Mouse (Mus musculus): ENCODE measurements at regions not wholly inside any gene's neighbourhood (a gene's known extent, or its start where the extent isn't known, plus 50 kb on each side); places are given as distances from the start of the nearest gene placed in this dataset.

- H3K4me3 ChIP-seq (ENCODE audit: low read depth, low read length), result no peak overlapping the region
- WGBS, result 83% methylated on average over 2 of the region's 2 CpGs
- no peak overlapping the region for H3K4me2 ChIP-seq (replicated peaks; ENCODE audit: low read depth, low read length)
- no peaks in the 10 kb centered on the region for H3K9me3 ChIP-seq (ENCODE audit: control insufficient read depth, low read length)
- DNase-seq (ENCODE audit: low spot score) (no peak), ATAC-seq (ENCODE audit: low FRiP score) (no peak)
- no peak overlapping the region for H3K9ac ChIP-seq (ENCODE audit: low read depth, low read length)
- no peaks in the 10 kb centered on the region for H3K4me1 ChIP-seq (replicated peaks; ENCODE audit: control insufficient read depth, insufficient read depth, low read length)
- no peaks in the 10 kb centered on the region for H3K36me3 ChIP-seq (ENCODE audit: control insufficient read depth, insufficient read depth, low read length)
- H3K27me3 ChIP-seq (ENCODE audit: control insufficient read depth, insufficient read depth, low read length), result no peaks in the 10 kb centered on the region
- H3K27ac ChIP-seq (ENCODE audit: low read depth, low read length), result no peak overlapping the region
These were observed 151.2 kb upstream of the Kcnip4 start for GRCm38 (mm10) chr5:49675885-49676284.

- H3K27me3 ChIP-seq (ENCODE audit: control insufficient read depth, insufficient read depth, low read length), result no peaks in the 10 kb centered on the region
- no peak overlapping the region for H3K9ac ChIP-seq (ENCODE audit: low read depth, low read length)
- H3K9me3 ChIP-seq (ENCODE audit: control insufficient read depth, low read length), result no peaks in the 10 kb centered on the region
- no peaks in the 10 kb centered on the region for H3K36me3 ChIP-seq (ENCODE audit: control insufficient read depth, insufficient read depth, low read length)
- no peak overlapping the region for H3K4me3 ChIP-seq (ENCODE audit: low read depth, low read length)
- H3K27ac ChIP-seq (ENCODE audit: low read depth, low read length), result no peak overlapping the region
- ATAC-seq (ENCODE audit: low FRiP score) (no peak), DNase-seq (ENCODE audit: low spot score) (no peak)
- H3K4me2 ChIP-seq (replicated peaks; ENCODE audit: low read depth, low read length), result no peak overlapping the region
- no peaks in the 10 kb centered on the region for H3K4me1 ChIP-seq (replicated peaks; ENCODE audit: control insufficient read depth, insufficient read depth, low read length)
These were observed 140.5 kb upstream of the Kcnip4 start for GRCm38 (mm10) chr5:49665196-49665595.

- H3K4me2 ChIP-seq (replicated peaks; ENCODE audit: low read depth, low read length), result no peak overlapping the region
- 94% methylated on average over 1 of the region's 1 CpGs for WGBS
- no peak for DNase-seq (ENCODE audit: low spot score)
- no peak overlapping the region for H3K27ac ChIP-seq (ENCODE audit: low read depth, low read length)
- H3K36me3 ChIP-seq (ENCODE audit: control insufficient read depth, insufficient read depth, low read length), result no peaks in the 10 kb centered on the region
- H3K27me3 ChIP-seq (ENCODE audit: control insufficient read depth, insufficient read depth, low read length), result no peaks in the 10 kb centered on the region
- no peaks in the 10 kb centered on the region for H3K9me3 ChIP-seq (ENCODE audit: control insufficient read depth, low read length)
- no peak overlapping the region for H3K9ac ChIP-seq (ENCODE audit: low read depth, low read length)
- no peaks in the 10 kb centered on the region for H3K4me1 ChIP-seq (replicated peaks; ENCODE audit: control insufficient read depth, insufficient read depth, low read length)
- no peak for ATAC-seq (ENCODE audit: low FRiP score)
- H3K4me3 ChIP-seq (ENCODE audit: low read depth, low read length), result no peak overlapping the region
These were observed 139.2 kb upstream of the Kcnip4 start for GRCm38 (mm10) chr5:49663928-49664327.

- no peaks in the 10 kb centered on the region for H3K36me3 ChIP-seq (ENCODE audit: control insufficient read depth, insufficient read depth, low read length)
- DNase-seq (ENCODE audit: low spot score), result no peak
- no peak overlapping the region for H3K4me3 ChIP-seq (ENCODE audit: low read depth, low read length)
- H3K27ac ChIP-seq (ENCODE audit: low read depth, low read length), result no peak overlapping the region
- H3K9me3 ChIP-seq (ENCODE audit: control insufficient read depth, low read length), result no peaks in the 10 kb centered on the region
- H3K27me3 ChIP-seq (ENCODE audit: control insufficient read depth, insufficient read depth, low read length), result no peaks in the 10 kb centered on the region
- no peak overlapping the region for H3K4me2 ChIP-seq (replicated peaks; ENCODE audit: low read depth, low read length)
- no peaks in the 10 kb centered on the region for H3K4me1 ChIP-seq (replicated peaks; ENCODE audit: control insufficient read depth, insufficient read depth, low read length)
- 76% methylated on average over 3 of the region's 3 CpGs for WGBS
- H3K9ac ChIP-seq (ENCODE audit: low read depth, low read length), result no peak overlapping the region
- no peak for ATAC-seq (ENCODE audit: low FRiP score)
These were observed 137.4 kb upstream of the Kcnip4 start for GRCm38 (mm10) chr5:49662096-49662495.

- no peaks in the 10 kb centered on the region for H3K27me3 ChIP-seq (ENCODE audit: control insufficient read depth, insufficient read depth, low read length)
- H3K9me3 ChIP-seq (ENCODE audit: control insufficient read depth, low read length), result no peaks in the 10 kb centered on the region
- no peak overlapping the region for H3K9ac ChIP-seq (ENCODE audit: low read depth, low read length)
- H3K4me3 ChIP-seq (ENCODE audit: low read depth, low read length), result no peak overlapping the region
- DNase-seq (ENCODE audit: low spot score), result no peak
- no peak for ATAC-seq (ENCODE audit: low FRiP score)
- no peaks in the 10 kb centered on the region for H3K4me1 ChIP-seq (replicated peaks; ENCODE audit: control insufficient read depth, insufficient read depth, low read length)
- no peak overlapping the region for H3K27ac ChIP-seq (ENCODE audit: low read depth, low read length)
- no peaks in the 10 kb centered on the region for H3K36me3 ChIP-seq (ENCODE audit: control insufficient read depth, insufficient read depth, low read length)
- no peak overlapping the region for H3K4me2 ChIP-seq (replicated peaks; ENCODE audit: low read depth, low read length)
These were observed 135.9 kb upstream of the Kcnip4 start for GRCm38 (mm10) chr5:49660598-49660997.

- Histone ChIP-seq H3K9ac (ENCODE audit: low read depth, low read length) (no peak overlapping the region), H3K27me3 (ENCODE audit: control insufficient read depth, insufficient read depth, low read length) (no peaks in the 10 kb centered on the region), H3K36me3 (ENCODE audit: control insufficient read depth, insufficient read depth, low read length) (no peaks in the 10 kb centered on the region), H3K4me3 (ENCODE audit: low read depth, low read length) (no peak overlapping the region), H3K4me1 (replicated peaks; ENCODE audit: control insufficient read depth, insufficient read depth, low read length) (no peaks in the 10 kb centered on the region), H3K9me3 (ENCODE audit: control insufficient read depth, low read length) (no peaks in the 10 kb centered on the region), H3K27ac (ENCODE audit: low read depth, low read length) (no peak overlapping the region), H3K4me2 (replicated peaks; ENCODE audit: low read depth, low read length) (no peak overlapping the region)
- 94% methylated on average over 5 of the region's 5 CpGs for WGBS
- no peak for ATAC-seq (ENCODE audit: low FRiP score)
- no peak for DNase-seq (ENCODE audit: low spot score)
These were observed 126.2 kb upstream of the Kcnip4 start for GRCm38 (mm10) chr5:49650953-49651352.

- DNase-seq (ENCODE audit: low spot score), result no peak
- H3K4me2 ChIP-seq (replicated peaks; ENCODE audit: low read depth, low read length), result no peak overlapping the region
These were observed 121.1 kb upstream of the Kcnip4 start for GRCm38 (mm10) chr5:49645781-49646180.

GRCm38 (mm10) chr5:49644606-49645005, 119.9 kb upstream of the Kcnip4 start:
- DNase-seq (ENCODE audit: low spot score) (no peak), ATAC-seq (ENCODE audit: low FRiP score) (no peak)
- H3K4me1 ChIP-seq (replicated peaks; ENCODE audit: control insufficient read depth, insufficient read depth, low read length), result no peaks in the 10 kb centered on the region
- no peak overlapping the region for H3K4me3 ChIP-seq (ENCODE audit: low read depth, low read length)
- H3K9ac ChIP-seq (ENCODE audit: low read depth, low read length), result no peak overlapping the region
- no peaks in the 10 kb centered on the region for H3K27me3 ChIP-seq (ENCODE audit: control insufficient read depth, insufficient read depth, low read length)
- H3K9me3 ChIP-seq (ENCODE audit: control insufficient read depth, low read length), result no peaks in the 10 kb centered on the region
- no peak overlapping the region for H3K4me2 ChIP-seq (replicated peaks; ENCODE audit: low read depth, low read length)
- no peak overlapping the region for H3K27ac ChIP-seq (ENCODE audit: low read depth, low read length)
- WGBS, result 86% methylated on average over 2 of the region's 2 CpGs
- H3K36me3 ChIP-seq (ENCODE audit: control insufficient read depth, insufficient read depth, low read length), result no peaks in the 10 kb centered on the region

More at GRCm38 (mm10) chr5:49645781-49646180, 121.1 kb upstream of the Kcnip4 start:
- ATAC-seq (ENCODE audit: low FRiP score), result no peak
- Histone ChIP-seq H3K9me3 (ENCODE audit: control insufficient read depth, low read length) (no peaks in the 10 kb centered on the region), H3K27me3 (ENCODE audit: control insufficient read depth, insufficient read depth, low read length) (no peaks in the 10 kb centered on the region), H3K4me1 (replicated peaks; ENCODE audit: control insufficient read depth, insufficient read depth, low read length) (no peaks in the 10 kb centered on the region), H3K36me3 (ENCODE audit: control insufficient read depth, insufficient read depth, low read length) (no peaks in the 10 kb centered on the region), H3K27ac (ENCODE audit: low read depth, low read length) (no peak overlapping the region), H3K9ac (ENCODE audit: low read depth, low read length) (no peak overlapping the region), H3K4me3 (ENCODE audit: low read depth, low read length) (no peak overlapping the region)
- WGBS, result 91% methylated on average over 1 of the region's 1 CpGs

GRCm38 (mm10) chr5:49642439-49642838, 117.7 kb upstream of the Kcnip4 start:
- 85% methylated on average over 2 of the region's 2 CpGs for WGBS
- Histone ChIP-seq H3K4me2 (replicated peaks; ENCODE audit: low read depth, low read length) (no peak overlapping the region), H3K4me3 (ENCODE audit: low read depth, low read length) (no peak overlapping the region), H3K36me3 (ENCODE audit: control insufficient read depth, insufficient read depth, low read length) (no peaks in the 10 kb centered on the region), H3K27ac (ENCODE audit: low read depth, low read length) (no peak overlapping the region), H3K4me1 (replicated peaks; ENCODE audit: control insufficient read depth, insufficient read depth, low read length) (no peaks in the 10 kb centered on the region), H3K27me3 (ENCODE audit: control insufficient read depth, insufficient read depth, low read length) (no peaks in the 10 kb centered on the region), H3K9ac (ENCODE audit: low read depth, low read length) (no peak overlapping the region), H3K9me3 (ENCODE audit: control insufficient read depth, low read length) (no peaks in the 10 kb centered on the region)
- DNase-seq (ENCODE audit: low spot score) (no peak), ATAC-seq (ENCODE audit: low FRiP score) (no peak)

All from hindbrain, embryonic 11.5 days (tissue).